Mouse (Mus musculus): ENCODE results near the gene Rps15.

Gene Rps15

DNA sequence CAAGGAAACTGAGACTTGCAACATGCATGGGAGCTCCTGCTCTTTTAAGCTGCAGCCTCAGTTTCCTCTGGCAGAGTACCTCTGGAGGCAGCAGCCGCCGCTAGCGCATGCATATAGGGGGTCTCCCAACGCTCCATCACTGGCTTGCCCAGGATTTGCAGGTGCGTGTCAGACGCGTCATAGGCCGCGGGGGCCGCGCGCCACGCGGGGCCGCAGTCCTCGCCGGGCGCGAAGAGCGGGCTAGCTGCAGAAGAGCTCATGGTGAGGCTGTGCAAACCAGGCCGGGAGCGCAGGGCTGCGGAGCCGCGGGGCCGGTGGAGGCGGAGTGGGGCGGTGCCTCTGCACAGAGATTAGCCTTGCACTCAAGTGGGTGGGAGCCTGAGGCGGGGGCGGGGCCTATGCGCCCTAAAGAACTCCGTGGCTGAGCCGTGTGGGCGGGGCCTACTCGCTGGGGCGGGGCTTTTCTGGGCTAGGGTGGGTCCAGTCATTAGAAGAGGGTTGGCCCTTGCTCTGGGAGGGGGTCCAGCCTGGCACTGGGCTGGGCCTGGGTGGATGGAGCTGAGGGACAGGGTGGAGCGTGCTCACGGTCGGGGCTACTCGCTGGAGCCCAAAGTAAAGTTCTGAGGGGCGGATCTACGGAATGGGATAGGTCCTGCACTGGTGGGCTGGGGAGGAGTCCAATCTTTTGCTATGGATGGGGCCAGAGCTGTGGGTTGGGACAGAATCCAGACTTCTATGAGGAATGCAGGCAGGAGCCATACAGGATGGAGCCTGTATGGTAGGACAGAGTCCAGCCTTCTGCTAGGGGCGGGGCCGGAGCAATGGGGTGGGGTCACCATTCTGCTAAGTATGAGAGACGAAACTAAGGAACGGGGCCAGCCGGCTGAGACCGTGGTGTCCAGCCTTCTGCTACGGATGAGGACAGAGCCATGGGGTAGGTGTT, 31.3 kb upstream of the Rps15 start, which contains the start of the genes Gamt and Dazap1:
Gamt (minus strand) TSS at position 371 of the 943 bp plus-strand sequence.
Dazap1 (plus strand) TSS at position 845 of the 943 bp plus-strand sequence.
- DNase-seq (ENCODE audit: low read depth in 2 of 2, low spot score in 2 of 2), result peak; percentile 61 to 77

DNA sequence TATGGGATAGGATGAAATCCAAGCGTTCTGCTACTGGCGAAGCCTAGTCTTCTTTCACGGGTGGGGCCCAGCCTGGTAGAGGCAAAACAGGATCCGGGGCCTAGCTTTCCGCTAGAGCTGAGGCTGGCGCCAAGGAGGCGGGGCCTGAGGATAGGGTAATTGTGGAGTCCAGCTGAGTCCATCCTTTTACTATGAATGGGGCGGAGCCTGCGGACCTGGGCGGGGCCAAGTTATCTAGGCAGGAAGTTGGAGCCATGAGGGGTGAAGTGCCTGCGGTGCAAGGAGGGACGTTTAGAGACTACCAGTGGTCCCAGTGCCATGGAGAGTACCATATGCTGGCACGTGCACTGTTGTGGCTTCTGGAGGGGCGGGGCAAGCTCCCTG, 30.7 kb upstream of the Rps15 start:
- peak in 1 of 2 experiments; percentile 46 for DNase-seq (ENCODE audit: low read depth in 2 of 2, low spot score in 2 of 2)

DNA sequence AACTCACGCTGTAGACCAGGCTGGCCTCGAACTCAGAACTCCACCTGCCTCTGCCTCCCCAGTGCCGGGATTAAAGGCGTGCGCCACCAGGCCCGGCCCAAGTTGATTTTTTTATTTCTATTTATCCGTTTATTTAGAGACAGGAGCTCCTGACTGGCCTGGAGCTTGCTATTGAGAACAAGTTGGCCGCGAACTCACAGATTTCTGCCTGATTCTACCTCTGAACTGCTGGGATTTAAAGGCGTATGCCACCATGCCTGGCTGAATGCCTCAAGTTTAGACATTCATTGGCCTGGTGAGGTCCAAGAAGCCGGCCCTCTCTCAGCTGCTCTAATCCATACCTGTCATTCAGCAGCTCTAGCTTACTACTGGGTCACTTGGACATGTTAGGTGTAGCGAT, 30.1 kb upstream of the Rps15 start:
- DNase-seq (ENCODE audit: low read depth in 2 of 2, low spot score in 2 of 2), result no peak

- DNase-seq (ENCODE audit: low read depth in 2 of 2, low spot score in 2 of 2), result no peak
Measured at GRCm38 (mm10) chr10:80262776-80263365, 29.4 kb upstream of the Rps15 start.

GRCm38 (mm10) chr10:80264341-80265148, 27.7 kb upstream of the Rps15 start:
- DNase-seq (ENCODE audit: low read depth in 2 of 2, low spot score in 2 of 2), result peak; percentile 96

DNA sequence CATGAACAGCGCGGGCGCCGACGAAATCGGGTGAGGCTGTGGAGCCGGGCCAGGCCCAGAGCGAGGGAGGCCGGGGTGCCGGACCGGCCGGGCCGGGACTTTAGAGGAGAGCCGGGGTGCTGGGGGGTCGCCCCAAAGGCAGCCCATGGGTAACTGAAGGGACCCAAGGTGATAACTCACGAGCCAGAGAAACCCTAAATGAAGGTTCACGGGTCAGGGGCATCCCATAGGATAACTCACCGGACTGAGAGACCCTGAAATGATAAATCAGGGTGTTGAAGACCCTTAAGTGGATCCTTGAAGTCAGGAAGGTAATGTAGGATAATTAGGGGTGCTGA, 27.1 kb upstream of the Rps15 start:
- no peak for DNase-seq (ENCODE audit: low read depth in 2 of 2, low spot score in 2 of 2)

DNA sequence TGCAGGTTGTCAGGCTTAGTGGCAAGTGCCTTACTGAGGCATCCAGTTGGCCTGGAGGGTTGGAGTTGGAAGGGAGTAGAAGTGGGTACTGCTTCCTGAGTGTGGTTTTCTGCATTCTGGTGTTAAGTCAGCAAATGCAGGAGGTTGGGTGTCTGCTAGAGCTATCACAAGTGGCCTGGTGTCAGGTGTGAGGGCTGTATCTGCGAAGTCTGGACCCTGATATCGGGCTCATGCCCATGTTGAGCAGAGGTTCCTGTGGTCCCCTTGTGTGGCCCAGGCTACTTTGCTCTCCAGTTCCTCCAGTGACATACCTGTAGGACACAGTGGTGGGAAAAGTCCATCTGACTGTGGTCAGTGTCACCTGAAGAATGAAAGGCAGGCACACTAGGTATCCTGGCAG, 22.2 kb upstream of the Rps15 start:
- no peak for DNase-seq (ENCODE audit: low read depth in 2 of 2, low spot score in 2 of 2)

DNA sequence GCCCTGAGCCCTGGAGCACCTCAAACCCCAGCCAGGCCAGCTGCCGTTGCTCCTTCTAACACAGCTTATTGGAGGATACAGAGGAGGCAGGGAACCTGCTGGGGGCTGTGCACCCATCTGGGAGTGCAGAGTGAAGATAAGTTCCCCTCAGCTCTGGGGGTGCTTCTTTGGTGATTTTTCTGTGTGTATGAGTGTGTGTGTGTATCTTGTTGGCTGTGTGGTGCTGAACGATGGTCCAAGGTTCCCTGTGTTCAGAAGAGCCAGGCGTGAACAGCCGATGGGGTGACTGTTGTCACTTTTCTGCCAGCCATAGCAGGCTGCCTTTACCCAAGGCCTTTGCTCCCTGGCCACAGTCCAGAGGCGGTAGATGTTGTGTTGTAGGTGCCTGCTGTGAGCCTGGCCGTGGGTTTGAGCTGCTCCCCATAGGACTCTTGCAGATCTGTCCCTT, 21.5 kb upstream of the Rps15 start:
- DNase-seq (ENCODE audit: low read depth in 2 of 2, low spot score in 2 of 2), result no peak

DNA sequence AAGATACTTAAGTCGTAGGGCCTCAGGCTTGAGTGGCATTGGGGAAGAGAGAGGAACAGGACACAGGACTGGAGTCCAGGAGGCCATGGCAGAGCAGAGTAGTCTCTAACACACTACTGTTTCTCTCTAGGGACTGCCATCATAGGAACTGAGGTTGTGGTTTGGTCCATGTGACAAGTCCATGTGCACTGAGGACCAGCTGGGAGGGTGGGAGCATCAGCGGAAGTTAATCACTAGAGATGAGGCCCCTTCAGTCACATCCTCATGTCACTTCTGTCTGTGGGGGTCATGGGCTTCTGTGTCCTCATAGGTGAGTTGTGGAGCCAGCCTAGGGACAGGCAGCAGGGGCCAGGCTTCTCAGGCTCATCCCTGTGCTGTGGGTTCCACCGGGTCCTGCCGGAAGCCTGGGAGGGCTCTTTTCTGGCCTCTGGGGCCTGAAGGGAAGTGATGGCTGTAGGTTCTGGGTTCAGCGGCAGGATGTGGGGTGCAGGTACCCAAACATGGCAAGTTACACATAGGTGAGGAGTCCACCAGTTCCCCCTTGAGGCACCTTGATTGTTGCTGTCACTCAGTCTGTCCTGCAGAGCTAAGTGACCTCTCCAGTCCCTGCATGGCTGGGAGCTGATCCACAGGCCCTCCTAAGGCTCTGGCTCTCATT, 20.9 kb upstream of the Rps15 start:
- DNase-seq (ENCODE audit: low read depth in 2 of 2, low spot score in 2 of 2), result peak in 1 of 2 experiments; percentile 32

DNA sequence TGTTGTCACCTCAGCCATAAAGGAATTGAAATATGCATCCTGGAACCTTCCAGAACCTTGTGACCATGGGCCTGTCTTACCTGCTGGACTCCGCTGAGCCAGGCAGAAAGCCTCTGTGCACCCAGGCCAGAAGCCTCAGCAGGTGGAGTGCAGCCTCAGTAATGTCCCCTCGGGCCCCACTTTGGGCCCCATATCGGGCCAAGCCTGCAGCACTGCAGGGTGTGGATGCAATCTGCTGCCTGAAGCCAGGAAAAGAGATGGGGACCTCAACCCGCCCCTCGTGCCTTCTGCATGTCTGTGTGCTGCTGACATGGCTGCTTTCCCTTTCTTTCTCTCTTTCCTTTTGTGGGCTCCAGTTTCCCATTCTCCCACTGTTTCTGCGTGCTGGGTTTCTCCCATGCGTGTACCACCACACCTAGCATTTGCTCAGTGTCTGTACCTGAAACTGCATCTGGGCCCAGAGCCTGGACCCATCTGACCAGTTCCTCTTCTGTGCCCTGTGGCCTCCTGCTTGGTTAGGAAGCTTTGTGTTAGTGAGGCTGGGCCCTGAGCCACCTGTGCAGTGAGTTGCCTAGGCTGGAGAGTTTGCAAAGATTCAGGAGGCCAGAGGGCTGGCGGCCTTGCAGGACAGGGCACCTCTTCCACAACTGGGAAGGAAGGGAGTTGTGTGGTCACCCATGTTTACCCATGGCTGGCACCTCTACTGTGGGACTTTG, 20.2 kb upstream of the Rps15 start:
- no peak for DNase-seq (ENCODE audit: low read depth in 2 of 2, low spot score in 2 of 2)

GRCm38 (mm10) chr10:80273847-80274246, 18.4 kb upstream of the Rps15 start:
- no peak for DNase-seq (ENCODE audit: low read depth in 2 of 2, low spot score in 2 of 2)

- DNase-seq (ENCODE audit: low read depth in 2 of 2, low spot score in 2 of 2), result no peak
Measured at GRCm38 (mm10) chr10:80276238-80276637, 16.0 kb upstream of the Rps15 start.

DNA sequence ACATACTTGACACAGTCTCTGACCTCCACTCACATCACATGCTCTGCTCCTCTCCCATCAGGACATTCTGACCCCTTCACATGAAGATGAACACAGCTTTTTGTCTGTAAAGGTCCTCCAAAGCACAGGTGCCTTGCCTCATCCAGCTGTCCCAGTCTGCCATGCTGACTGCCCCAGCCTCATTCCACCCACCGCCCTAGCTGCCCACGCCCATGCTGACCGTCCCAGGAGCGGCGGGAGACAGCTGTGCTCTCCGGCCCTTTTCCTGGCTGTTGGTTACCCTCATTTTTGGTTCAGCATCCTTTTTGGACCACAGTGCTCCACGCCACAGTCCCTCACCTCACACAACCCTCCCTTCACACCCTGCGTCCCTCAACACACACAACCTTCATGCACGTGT, 13.9 kb upstream of the Rps15 start:
- DNase-seq (ENCODE audit: low read depth in 2 of 2, low spot score in 2 of 2), result no peak

- no peak for DNase-seq (ENCODE audit: low read depth in 2 of 2, low spot score in 2 of 2)
Measured at GRCm38 (mm10) chr10:80279273-80279672, 13.0 kb upstream of the Rps15 start.

DNA sequence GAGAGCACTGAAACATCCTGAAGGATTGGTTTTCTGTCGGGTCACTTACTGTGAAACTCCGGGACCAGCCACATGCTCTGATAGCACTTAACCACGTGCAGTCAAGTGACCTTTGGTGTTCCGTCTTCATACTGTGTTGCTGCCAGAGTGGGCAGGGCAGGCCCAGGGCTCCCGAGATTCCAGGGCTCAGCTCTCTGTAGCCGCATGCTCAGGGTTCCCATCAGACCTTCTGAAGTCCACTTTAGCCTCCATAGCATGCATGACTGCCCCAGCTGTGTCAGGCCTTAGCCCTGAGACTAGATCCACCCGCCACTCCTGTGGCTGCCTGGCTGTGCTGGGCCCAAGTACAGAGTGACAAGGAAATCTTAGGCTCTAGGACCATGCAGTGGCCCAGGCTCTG, 10.9 kb upstream of the Rps15 start:
- DNase-seq (ENCODE audit: low read depth in 2 of 2, low spot score in 2 of 2), result no peak

DNA sequence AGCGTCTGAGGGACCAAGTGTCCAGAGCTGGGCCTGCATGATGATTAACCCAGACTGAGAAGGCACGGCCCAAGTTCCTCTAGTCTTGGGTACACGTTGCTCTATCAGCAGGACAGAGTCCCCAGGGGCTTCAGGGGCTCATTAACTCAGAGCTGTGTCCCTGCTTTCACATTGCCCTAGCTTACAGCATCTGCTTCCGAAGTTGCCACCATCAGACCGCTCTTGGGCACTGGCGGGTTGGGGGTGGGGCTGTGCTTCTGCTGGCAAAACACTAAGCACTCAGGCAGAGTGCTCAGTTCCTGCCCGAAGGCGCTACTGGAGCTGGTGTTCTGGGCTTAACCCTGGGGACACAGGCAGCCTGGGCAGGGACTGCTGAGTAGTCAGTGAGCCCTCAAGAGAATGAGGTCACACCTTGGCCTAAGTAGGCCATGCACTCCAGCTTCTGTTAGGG, 10.3 kb upstream of the Rps15 start:
- DNase-seq (ENCODE audit: low read depth in 2 of 2, low spot score in 2 of 2), result no peak

GRCm38 (mm10) chr10:80282481-80283441, 9.5 kb upstream of the Rps15 start:
- no peak for DNase-seq (ENCODE audit: low read depth in 2 of 2, low spot score in 2 of 2)

GRCm38 (mm10) chr10:80285222-80286070, 6.8 kb upstream of the Rps15 start:
- no peak for DNase-seq (ENCODE audit: low read depth in 2 of 2, low spot score in 2 of 2)

Data from CD8-positive naive resting alpha-beta T cell, adult 2 months (primary cell).